Mouse (Mus musculus) gastrocnemius, postnatal 14 days (tissue): ENCODE results near the gene Ryr2. TPM values are rescaled to one million over a fixed set of nuclear protein-coding genes. Genes with fewer than 3 reads are reported as not detected.
"Not testable (repeated sequence)": the region's sequence is repeated elsewhere in the genome, so short reads cannot be mapped to it uniquely, and the experiment has no call there.

Experiments
- DNase-seq: peaks from one replicate; pipeline ENCODE4 v3.0.0; 2021; ENCODE audit warnings: mixed read lengths
- intact Hi-C: fragments of 180-260 bp; cut with DNase I; formaldehyde crosslinking; loops from one replicate; pipeline ENCODE4 v1.15.1; 2025; ENCODE audit warnings: low total_unique reads
- total RNA-seq, 2 experiments: library from RNA; stranded (reverse); gene quantifications; 2 replicates each; pipeline ENCODE4 v1.2.3; 2021

Ryr2 gene
- total RNA-seq, 2 experiments from 2014 or later: 0.23 to 0.40 TPM

- no peak for DNase-seq
- intact Hi-C loops: no loop called here
These were observed 270.3 kb downstream of the Ryr2 start for GRCm38 (mm10) chr13:11836304-11837078.

GRCm38 (mm10) chr13:11831210-11831609 lies 275.5 kb downstream of the Ryr2 start:
- no peak for DNase-seq
- intact Hi-C loops: no loop called here

GRCm38 (mm10) chr13:11825563-11826226 lies 281.1 kb downstream of the Ryr2 start:
- intact Hi-C loops: no loop called here
- no peak for DNase-seq

GRCm38 (mm10) chr13:11818723-11819122 lies 288.0 kb downstream of the Ryr2 start:
- DNase-seq: no peak
- intact Hi-C loops: no loop called here

- intact Hi-C loops, DNase-seq: not testable (repeated sequence)
These were observed 297.4 kb downstream of the Ryr2 start for GRCm38 (mm10) chr13:11809365-11809764.

GRCm38 (mm10) chr13:11792536-11792935 lies 314.2 kb downstream of the Ryr2 start:
- DNase-seq: no peak
- intact Hi-C loops: no loop called here

- intact Hi-C loops: no loop called here
- DNase-seq: no peak
These were observed 316.2 kb downstream of the Ryr2 start for GRCm38 (mm10) chr13:11790536-11790935.

- DNase-seq: no peak
- intact Hi-C loops: no loop called here
These were observed 324.2 kb downstream of the Ryr2 start for GRCm38 (mm10) chr13:11782411-11783155.

GRCm38 (mm10) chr13:11781065-11781464 lies 325.7 kb downstream of the Ryr2 start:
- no peak for DNase-seq
- intact Hi-C loops: no loop called here

GRCm38 (mm10) chr13:11777726-11778125 lies 329.0 kb downstream of the Ryr2 start:
- intact Hi-C loops: no loop called here
- no peak for DNase-seq

- intact Hi-C loops: no loop called here
- DNase-seq: no peak
These were observed 334.6 kb downstream of the Ryr2 start for GRCm38 (mm10) chr13:11772173-11772572.

GRCm38 (mm10) chr13:11766899-11767298 lies 339.8 kb downstream of the Ryr2 start:
- no peak for DNase-seq
- intact Hi-C loops: no loop called here

GRCm38 (mm10) chr13:11763925-11764324 lies 342.8 kb downstream of the Ryr2 start:
- intact Hi-C loops: no loop called here
- no peak for DNase-seq

GRCm38 (mm10) chr13:11763104-11763503 lies 343.6 kb downstream of the Ryr2 start:
- no peak for DNase-seq
- intact Hi-C loops: no loop called here

GRCm38 (mm10) chr13:11757894-11758293 lies 348.9 kb downstream of the Ryr2 start:
- DNase-seq: no peak
- intact Hi-C loops: no loop called here

GRCm38 (mm10) chr13:11745479-11745878 lies 361.3 kb downstream of the Ryr2 start:
- intact Hi-C loops: no loop called here
- no peak for DNase-seq

- intact Hi-C loops: no loop called here
- no peak for DNase-seq
These were observed 368.5 kb downstream of the Ryr2 start for GRCm38 (mm10) chr13:11738211-11738610.

- intact Hi-C loops: no loop called here
- DNase-seq: no peak
These were observed 390.5 kb downstream of the Ryr2 start for GRCm38 (mm10) chr13:11716216-11716615.

GRCm38 (mm10) chr13:11709708-11710471 lies 396.9 kb downstream of the Ryr2 start:
- DNase-seq: no peak
- intact Hi-C loops: no loop called here

GRCm38 (mm10) chr13:11701721-11702120 lies 405.0 kb downstream of the Ryr2 start:
- intact Hi-C loops: no loop called here
- no peak for DNase-seq
